Mouse (Mus musculus) liver, postnatal 0 days (tissue): ENCODE measurements at regions not wholly inside any gene's neighbourhood (a gene's known extent, or its start where the extent isn't known, plus 50 kb on each side); places are given as distances from the start of the nearest gene placed in this dataset.

Experiments
- ATAC-seq: fragments of 200-750 bp; cut with Nextera tagmentation; 2 replicates; pipeline ENCODE4 v1.8.0; 2017; ENCODE audit warnings: mild to moderate bottlenecking, moderate library complexity
- DNase-seq: peaks from one replicate; pipeline ENCODE4 v3.0.0-alpha.2; 2016
- H3K27ac ChIP-seq: fragments of 300-500 bp; sonication (generic); 2 replicates; pipeline ENCODE4 v1.5.1; 2014; ENCODE audit warnings: antibody characterized with exemption, moderate library complexity, mild to moderate bottlenecking, low read depth
- H3K27me3 ChIP-seq: fragments of 300-500 bp; sonication (generic); 2 replicates; pipeline ENCODE4 v1.6.1; 2014; ENCODE audit warnings: low read length, control low read depth, mixed read lengths; ENCODE audit not compliant: insufficient read depth
- H3K36me3 ChIP-seq: fragments of 300-500 bp; sonication (generic); replicated peaks from 2 replicates; pipeline ENCODE4 v1.6.1; 2014; ENCODE audit warnings: mild to moderate bottlenecking, control low read depth, low read length, moderate library complexity, mixed read lengths; ENCODE audit not compliant: insufficient read depth
- H3K4me1 ChIP-seq: fragments of 300-500 bp; sonication (generic); 2 replicates; pipeline ENCODE4 v1.6.1; 2014; ENCODE audit warnings: antibody characterized with exemption, mild to moderate bottlenecking, control low read depth; ENCODE audit not compliant: insufficient read depth
- H3K4me2 ChIP-seq: fragments of 300-500 bp; sonication (generic); 2 replicates; pipeline ENCODE4 v1.6.1; 2014; ENCODE audit warnings: low read depth, mild to moderate bottlenecking, low read length, moderate library complexity, mixed read lengths
- H3K4me3 ChIP-seq: fragments of 300-500 bp; sonication (generic); 2 replicates; pipeline ENCODE4 v1.5.1; 2014; ENCODE audit warnings: low read depth, low read length
- H3K9ac ChIP-seq: fragments of 300-500 bp; sonication (generic); replicated peaks from 2 replicates; pipeline ENCODE4 v1.6.1; 2014; ENCODE audit warnings: mild to moderate bottlenecking, moderate library complexity
- H3K9me3 ChIP-seq: fragments of 300-500 bp; sonication (generic); 2 replicates; pipeline ENCODE4 v1.6.1; 2016; ENCODE audit warnings: mild to moderate bottlenecking, control low read depth, low read length, mixed read lengths
- CTCF ChIP-seq: sonication (generic); IDR thresholded peaks from 2 replicates; pipeline ENCODE4 v1.5.1; 2016; ENCODE audit warnings: antibody characterized with exemption, low read depth
- EP300 ChIP-seq: IDR thresholded peaks from 2 replicates; pipeline ENCODE4 v1.6.1; 2016; ENCODE audit warnings: antibody characterized with exemption, low read depth, mild to moderate bottlenecking
- WGBS: fragments of 180-500 bp; shearing (Covaris S2); extraction: QIAGEN DNeasy Blood & Tissue Kit; methylation state at CpG from one replicate; pipeline ENCODE4 v1.1.7; 2014; ENCODE audit not compliant: insufficient replicate concordance; 5-methylcytosine and 5-hydroxymethylcytosine counted together

GRCm38 (mm10) chr14:67568896-67569743 is 1560.1 kb upstream of the Gulo start:
- H3K36me3 ChIP-seq: no peaks in the 10 kb centered on the region
- no peaks in the 10 kb centered on the region for H3K9me3 ChIP-seq
- no peak overlapping the region for H3K4me3 ChIP-seq
- DNase-seq (no peak), ATAC-seq (no peak)
- no peak overlapping the region for H3K9ac ChIP-seq
- no peak overlapping the region for H3K4me2 ChIP-seq
- H3K27me3 ChIP-seq: no peaks in the 10 kb centered on the region
- H3K4me1 ChIP-seq: no peaks in the 10 kb centered on the region
- WGBS: 44% methylated on average over 22 of the region's 22 CpGs
- H3K27ac ChIP-seq: no peak overlapping the region
- TF ChIP-seq EP300 (no peak), CTCF (no peak)

- no peak overlapping the region for H3K9ac ChIP-seq
- DNase-seq (no peak), ATAC-seq (no peak)
- WGBS: 93% methylated on average over 7 of the region's 7 CpGs
- no peak overlapping the region for H3K4me2 ChIP-seq
- TF ChIP-seq CTCF: no peak
- no peak for TF ChIP-seq EP300
- no peaks in the 10 kb centered on the region for H3K36me3 ChIP-seq
- H3K4me1 ChIP-seq: no peaks in the 10 kb centered on the region
- no peak overlapping the region for H3K4me3 ChIP-seq
- no peaks in the 10 kb centered on the region for H3K27me3 ChIP-seq
- no peaks in the 10 kb centered on the region for H3K9me3 ChIP-seq
- no peak overlapping the region for H3K27ac ChIP-seq
Measured at GRCm38 (mm10) chr14:67554897-67555296, 1545.9 kb upstream of the Gulo start.

GRCm38 (mm10) chr14:67550462-67551185 is 1541.6 kb upstream of the Gulo start:
- Histone ChIP-seq H3K4me1 (no peaks in the 10 kb centered on the region), H3K27ac (no peak overlapping the region), H3K9ac (no peak overlapping the region), H3K9me3 (0 out of 2 replicates have a peak, but pooled peaks cover 5% of the 10 kb centered on the region), H3K4me3 (no peak overlapping the region), H3K4me2 (no peak overlapping the region), H3K27me3 (no peaks in the 10 kb centered on the region), H3K36me3 (no peaks in the 10 kb centered on the region)
- no peak for TF ChIP-seq EP300
- 75% methylated on average over 6 of the region's 6 CpGs for WGBS
- DNase-seq (no peak), ATAC-seq (no peak)

GRCm38 (mm10) chr14:67548750-67549149 is 1539.7 kb upstream of the Gulo start:
- no peak overlapping the region for H3K27ac ChIP-seq
- 81% methylated on average over 6 of the region's 6 CpGs for WGBS
- no peak overlapping the region for H3K4me3 ChIP-seq
- TF ChIP-seq EP300: no peak
- peak; percentile 35 for TF ChIP-seq CTCF
- ATAC-seq: no peak
- no peaks in the 10 kb centered on the region for H3K36me3 ChIP-seq
- H3K9me3 ChIP-seq: 0 out of 2 replicates have a peak, but pooled peaks cover 5% of the 10 kb centered on the region
- H3K4me1 ChIP-seq: no peaks in the 10 kb centered on the region
- DNase-seq: no peak
- H3K27me3 ChIP-seq: no peaks in the 10 kb centered on the region
- no peak overlapping the region for H3K4me2 ChIP-seq
- no peak overlapping the region for H3K9ac ChIP-seq

GRCm38 (mm10) chr14:67545036-67545435 is 1536.0 kb upstream of the Gulo start:
- Histone ChIP-seq H3K9ac (no peak overlapping the region), H3K4me1 (no peaks in the 10 kb centered on the region), H3K27me3 (no peaks in the 10 kb centered on the region), H3K4me2 (no peak overlapping the region), H3K27ac (no peak overlapping the region), H3K9me3 (0 out of 2 replicates have a peak, but pooled peaks cover 5% of the 10 kb centered on the region), H3K36me3 (no peaks in the 10 kb centered on the region), H3K4me3 (no peak overlapping the region)
- no peak for DNase-seq
- ATAC-seq: no peak
- TF ChIP-seq CTCF (no peak), EP300 (no peak)
- 46% methylated on average over 5 of the region's 5 CpGs for WGBS

- Histone ChIP-seq H3K4me2 (no peak overlapping the region), H3K9ac (no peak overlapping the region), H3K27me3 (no peaks in the 10 kb centered on the region), H3K4me3 (no peak overlapping the region), H3K27ac (no peak overlapping the region), H3K9me3 (no peaks in the 10 kb centered on the region), H3K36me3 (no peaks in the 10 kb centered on the region), H3K4me1 (no peaks in the 10 kb centered on the region)
- TF ChIP-seq EP300: no peak
- TF ChIP-seq CTCF: no peak
- WGBS: 59% methylated on average over 4 of the region's 4 CpGs
- no peak for ATAC-seq
- no peak for DNase-seq
Measured at GRCm38 (mm10) chr14:67541271-67541711, 1532.3 kb upstream of the Gulo start.
